Mouse (Mus musculus): ENCODE data around the gene Arpc5l.
"Not testable (repeated sequence)": the region's sequence is repeated elsewhere in the genome, so short reads cannot be mapped to it uniquely, and the experiment has no call there.

The Arpc5l gene

GRCm38 (mm10) chr2:39000587-39000919 lies 4.6 kb upstream of the Arpc5l start:
- no peak for DNase-seq

GRCm38 (mm10) chr2:39001866-39002265 lies 3.3 kb upstream of the Arpc5l start:
- DNase-seq, result peak; percentile 28 to 72

- no peak for DNase-seq
Measured at GRCm38 (mm10) chr2:39003106-39003505, 2.0 kb upstream of the Arpc5l start.

GRCm38 (mm10) chr2:39003512-39003911 lies 1.6 kb upstream of the Arpc5l start:
- no peak for DNase-seq

GRCm38 (mm10) chr2:39004372-39004771 lies 776 bp upstream of the Arpc5l start:
- peak in 1 of 2 experiments; percentile 60 for DNase-seq

GRCm38 (mm10) chr2:39005574-39006079 lies 479 bp downstream of the Arpc5l start, which contains the start of gene Rpl35:
Gene Rpl35 (minus strand): TSS chr2:39005624.
- peak; percentile 64 to 78 for DNase-seq

GRCm38 (mm10) chr2:39006149-39006730 lies 1.1 kb downstream of the Arpc5l start:
- no peak for DNase-seq

- DNase-seq, result peak; percentile 93 to 95
Measured at GRCm38 (mm10) chr2:39007865-39008264, 2.7 kb downstream of the Arpc5l start.

GRCm38 (mm10) chr2:39008350-39008851 lies 3.3 kb downstream of the Arpc5l start:
- peak in 1 of 2 experiments; percentile 53 for DNase-seq

- DNase-seq, result peak; percentile 41 to 63
Measured at GRCm38 (mm10) chr2:39008954-39009365, 3.8 kb downstream of the Arpc5l start.

GRCm38 (mm10) chr2:39010144-39010543 lies 5.0 kb downstream of the Arpc5l start:
- not testable (repeated sequence) for DNase-seq

- DNase-seq, result no peak
Measured at GRCm38 (mm10) chr2:39011264-39011663, 6.1 kb downstream of the Arpc5l start.

- no peak for DNase-seq
Measured at GRCm38 (mm10) chr2:39011971-39012370, 6.8 kb downstream of the Arpc5l start.

- DNase-seq, result no peak
Measured at GRCm38 (mm10) chr2:39012768-39013279, 7.7 kb downstream of the Arpc5l start.

GRCm38 (mm10) chr2:39016581-39016980 lies 11.4 kb downstream of the Arpc5l start:
- no peak for DNase-seq

GRCm38 (mm10) chr2:39020004-39020403 lies 14.9 kb downstream of the Arpc5l start:
- no peak for DNase-seq

GRCm38 (mm10) chr2:39031611-39032010 lies 26.5 kb downstream of the Arpc5l start:
- DNase-seq, result no peak

GRCm38 (mm10) chr2:39040215-39040614 lies 35.1 kb downstream of the Arpc5l start:
- DNase-seq, result no peak

GRCm38 (mm10) chr2:39048515-39048914 lies 43.4 kb downstream of the Arpc5l start:
- DNase-seq, result no peak

GRCm38 (mm10) chr2:39064687-39065399 lies 59.7 kb downstream of the Arpc5l start:
- no peak for DNase-seq

Measured in kidney, postnatal 25 days (tissue).